Mouse (Mus musculus) thymus, postnatal 25 days (tissue): ENCODE data around the gene Trit1.

Source experiments
- DNase-seq: peaks from one replicate; pipeline ENCODE4 v3.0.0; 2022

The Trit1 gene

DNA sequence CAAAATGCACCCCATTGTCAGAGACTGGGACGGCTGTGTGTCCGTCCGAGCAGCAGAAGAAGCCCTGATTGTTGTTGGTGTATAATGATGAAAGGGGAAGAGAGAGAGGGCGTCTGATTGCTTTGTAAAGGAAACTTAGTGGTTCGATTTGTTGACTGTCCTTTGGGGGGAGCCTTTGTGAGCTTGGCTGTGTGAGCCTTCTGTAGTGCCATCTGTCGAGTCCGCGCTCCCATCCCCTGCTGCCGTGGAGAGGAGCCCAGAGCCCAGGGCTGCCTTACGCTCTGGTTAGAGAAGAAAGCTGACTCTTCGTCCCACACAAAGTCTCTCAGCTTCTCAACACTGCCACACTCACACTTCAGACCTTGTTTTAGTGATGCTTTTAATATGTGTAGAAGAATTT lies 36.8 kb downstream of the Trit1 start:
- DNase-seq, result no peak

DNA sequence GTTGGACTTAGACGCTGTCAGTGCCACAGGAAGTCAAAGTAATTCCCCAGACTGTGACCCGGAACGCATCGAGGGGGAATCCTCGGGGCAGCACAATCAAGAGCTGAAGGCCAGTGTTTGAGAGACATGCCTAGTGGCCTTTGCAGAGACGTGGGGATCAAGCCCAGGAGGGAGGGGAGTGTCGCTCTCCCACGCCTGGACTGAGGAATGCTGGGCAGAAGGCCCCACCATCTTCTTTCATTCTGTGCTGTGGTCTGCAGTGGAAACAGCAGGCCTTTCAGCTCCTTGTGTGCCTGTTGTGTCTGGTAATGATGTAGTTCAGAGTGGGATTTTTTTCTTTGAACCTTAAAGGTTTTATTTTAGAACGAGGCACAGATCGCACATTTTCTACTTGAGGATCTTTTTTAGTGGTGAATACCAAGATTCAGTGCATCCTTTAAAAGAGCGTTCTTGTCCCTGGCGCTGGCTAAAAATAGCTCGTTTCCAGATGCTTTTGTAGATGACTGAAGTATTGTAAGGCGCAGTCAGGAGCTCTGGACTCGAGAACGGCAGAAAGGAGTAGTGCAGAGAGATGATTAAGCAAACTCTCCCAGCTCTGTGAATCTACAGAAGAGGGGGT lies 37.9 kb downstream of the Trit1 start:
- no peak for DNase-seq

- no peak for DNase-seq
Observed at GRCm38 (mm10) chr4:123056560-123057109, 40.2 kb downstream of the Trit1 start.

DNA sequence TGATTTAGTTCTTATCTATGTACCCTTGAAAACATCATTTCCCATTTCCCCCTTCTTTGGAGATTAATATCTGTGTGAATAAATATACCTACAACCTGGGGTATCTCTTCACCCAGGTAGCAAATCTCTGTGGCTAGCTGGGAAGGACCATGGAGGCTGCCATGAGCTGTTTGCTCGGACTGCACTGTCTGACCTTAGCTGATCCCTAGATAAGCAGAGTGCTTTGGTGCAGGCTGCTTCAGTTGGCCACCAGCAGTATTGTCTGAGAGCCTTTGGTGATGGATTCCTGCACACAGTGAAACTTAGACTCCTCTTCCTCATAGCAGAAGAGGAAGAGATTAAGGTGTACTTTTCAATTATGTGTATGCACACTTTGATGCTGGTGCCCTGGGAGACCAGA lies 41.6 kb downstream of the Trit1 start:
- DNase-seq, result no peak

- no peak for DNase-seq
Observed at GRCm38 (mm10) chr4:123061744-123062143, 45.3 kb downstream of the Trit1 start.

DNA sequence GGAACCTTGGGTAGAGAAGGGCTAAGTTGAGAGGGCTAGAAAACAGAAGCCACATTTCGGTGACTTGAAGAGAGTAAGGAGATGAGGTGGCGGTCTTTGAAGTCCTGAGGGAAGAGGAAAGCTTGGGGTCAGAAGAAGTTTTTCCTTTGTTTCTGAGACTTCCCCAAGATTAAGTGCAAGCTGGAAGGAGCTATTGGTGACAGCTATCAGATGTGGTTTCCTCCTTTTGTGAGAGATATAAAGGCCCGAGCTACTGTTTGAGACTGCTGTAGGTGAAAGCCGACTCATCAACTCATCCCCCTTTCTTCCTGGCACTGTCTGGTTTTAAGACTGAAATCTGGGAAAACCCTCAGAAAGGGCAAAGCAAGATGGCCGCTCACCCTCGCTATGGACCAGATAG lies 52.2 kb downstream of the Trit1 start:
- DNase-seq, result no peak

- peak; percentile 50 for DNase-seq
Observed at GRCm38 (mm10) chr4:123071266-123071966, 55.0 kb downstream of the Trit1 start.

- no peak for DNase-seq
Observed at GRCm38 (mm10) chr4:123076928-123077327, 60.5 kb downstream of the Trit1 start.

- no peak for DNase-seq
Observed at GRCm38 (mm10) chr4:123078231-123078630, 61.8 kb downstream of the Trit1 start.

DNA sequence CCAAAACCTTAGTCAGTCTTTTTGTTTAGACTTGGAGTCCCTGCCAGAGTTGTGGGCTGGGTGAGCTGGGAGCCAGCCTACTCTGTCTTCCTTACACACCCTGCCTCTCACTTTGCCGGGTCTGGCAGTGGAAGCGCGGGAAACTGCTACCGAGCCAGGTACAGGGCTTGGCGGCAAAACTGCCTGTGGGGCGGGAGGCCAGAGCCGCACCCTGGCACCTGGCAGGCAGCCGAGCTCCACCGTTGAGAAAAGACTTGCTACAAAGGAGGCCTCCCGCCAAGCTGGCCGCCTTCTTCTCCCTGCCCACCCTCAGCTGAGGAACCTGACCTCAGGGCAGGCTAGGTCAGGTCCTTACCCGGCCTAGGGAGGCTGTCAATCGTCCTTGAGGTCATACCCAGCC lies 64.4 kb downstream of the Trit1 start:
- no peak for DNase-seq

GRCm38 (mm10) chr4:123082283-123083163 lies 66.1 kb downstream of the Trit1 start:
- peak; percentile 67 for DNase-seq

- DNase-seq, result no peak
Observed at GRCm38 (mm10) chr4:123083323-123083902, 67.0 kb downstream of the Trit1 start.

GRCm38 (mm10) chr4:123085290-123085689 lies 68.9 kb downstream of the Trit1 start:
- no peak for DNase-seq

GRCm38 (mm10) chr4:123086381-123086780 lies 70.0 kb downstream of the Trit1 start:
- no peak for DNase-seq

GRCm38 (mm10) chr4:123092621-123093020 lies 76.2 kb downstream of the Trit1 start:
- no peak for DNase-seq

GRCm38 (mm10) chr4:123093064-123093776 lies 76.8 kb downstream of the Trit1 start:
- no peak for DNase-seq

- DNase-seq, result no peak
Observed at GRCm38 (mm10) chr4:123093869-123094268, 77.5 kb downstream of the Trit1 start.
